Mouse (Mus musculus) liver, embryonic 15.5 days (tissue): ENCODE measurements around the gene Fcho2. TPM values are rescaled to one million over a fixed set of nuclear protein-coding genes. Genes with fewer than 3 reads are reported as not detected.

Experiments
- polyA plus RNA-seq: library from polyadenylated mRNA; unstranded; fragments of >200 nt; fragmentation: Nextera tagmentation; extraction: Ambion mirVana; gene quantifications from 2 replicates; pipeline ENCODE4 v1.2.1, GENCODE M21; 2015

The Fcho2 gene
- polyA plus RNA-seq, 1 experiment from 2014 or later, result 25.5 TPM

Other genes starting within 250 kb of the Fcho2 start
- not detected in 2 replicates for gene Tmem174, start 178.0 kb downstream of the Fcho2 start, polyA plus RNA-seq
- gene Tmem171, start 120.6 kb downstream of the Fcho2 start, polyA plus RNA-seq, result 0.15 and 0.22 TPM in 2 replicates
- 20.7 and 20.9 TPM in 2 replicates for gene Tnpo1, start 110.9 kb upstream of the Fcho2 start, polyA plus RNA-seq
- gene 1700024P04Rik, start 169.1 kb upstream of the Fcho2 start, polyA plus RNA-seq, result not detected in 2 replicates